Mouse (Mus musculus) liver, postnatal 0 days (tissue): ENCODE data around the gene Hpcal1.

Experiments used
- CTCF ChIP-seq: sonication (generic); IDR thresholded peaks from 2 replicates; pipeline ENCODE4 v1.5.1; 2016; ENCODE audit warnings: antibody characterized with exemption, low read depth
- EP300 ChIP-seq: IDR thresholded peaks from 2 replicates; pipeline ENCODE4 v1.6.1; 2016; ENCODE audit warnings: antibody characterized with exemption, low read depth, mild to moderate bottlenecking

DNA sequence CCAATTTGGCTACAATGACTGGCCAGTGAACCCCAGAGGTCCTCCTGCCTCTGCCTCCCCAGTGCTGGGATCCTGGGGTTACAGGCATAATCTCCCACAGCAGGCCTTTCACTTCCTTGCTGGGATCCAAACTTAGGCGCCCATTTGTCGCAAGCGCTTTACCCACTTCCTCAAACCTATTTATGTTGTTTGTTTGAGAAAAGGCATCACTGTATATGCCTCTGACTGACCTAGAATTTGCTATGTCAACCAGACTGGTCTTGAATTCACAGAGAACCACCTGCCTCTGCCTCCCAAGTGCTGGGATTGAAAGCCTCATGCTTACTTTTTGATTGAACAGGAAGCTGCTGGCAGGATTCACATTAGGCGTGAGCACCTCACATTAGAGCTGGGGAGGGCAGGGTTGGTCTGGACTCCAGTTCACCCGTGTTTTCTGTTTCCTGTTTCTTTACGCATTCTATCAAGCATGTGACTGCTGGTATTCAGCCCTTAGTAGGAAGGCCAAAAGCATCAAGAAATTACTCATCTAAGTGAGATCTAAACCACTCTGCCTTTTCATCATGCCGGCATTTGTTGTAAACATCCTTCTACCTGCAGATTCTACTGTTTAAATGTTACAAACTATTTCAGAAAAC is 33.0 kb upstream of the Hpcal1 start:
- TF ChIP-seq EP300 (no peak), CTCF (no peak)
